Mouse (Mus musculus): Measurements from ENCODE around the gene Hrg. TPM values are rescaled to one million over a fixed set of nuclear protein-coding genes. Genes with fewer than 3 reads are reported as not detected.
"Not testable (repeated sequence)": the region's sequence is repeated elsewhere in the genome, so short reads cannot be mapped to it uniquely, and the experiment has no call there.

Hrg gene
- polyA plus RNA-seq, 1 experiment from 2014 or later, result 0.28 TPM

DNA sequence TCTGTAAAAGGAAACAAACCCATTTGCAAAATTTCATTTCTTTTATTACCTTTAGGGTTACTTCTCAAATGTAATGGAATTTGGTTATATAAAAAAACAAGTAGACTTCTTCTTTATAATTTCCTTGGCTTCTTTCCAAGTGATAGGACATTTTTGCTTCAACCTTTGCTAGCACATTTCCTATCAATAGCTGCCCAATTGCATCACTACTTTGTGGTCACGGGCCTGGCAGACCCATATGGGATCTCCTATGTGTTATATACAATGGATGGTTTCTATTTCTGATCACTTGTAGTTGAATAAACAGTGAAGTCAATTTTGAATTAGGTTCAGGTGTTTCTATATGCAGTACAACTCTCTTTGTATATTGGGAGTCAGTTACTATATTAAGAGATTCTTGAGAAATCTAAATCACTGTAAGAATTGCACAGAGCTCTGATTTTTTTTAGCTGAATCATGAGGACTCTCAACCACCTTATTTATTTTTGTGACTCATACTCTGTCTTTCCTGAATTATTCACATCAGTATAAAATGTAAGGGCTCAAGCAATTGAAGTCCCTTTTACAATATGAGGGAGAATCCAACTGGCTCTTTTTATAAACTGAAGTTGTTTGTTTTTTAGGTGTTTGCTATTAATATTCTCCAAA, 16.6 kb downstream of the Hrg start:
- no peaks in the 10 kb centered on the region for H3K4me1 ChIP-seq (replicated peaks; ENCODE audit: control insufficient read depth, insufficient read depth)
- no peak for DNase-seq (ENCODE audit: low spot score)
- 58% methylated on average over 1 of the region's 1 CpGs for WGBS
- H3K27ac ChIP-seq (replicated peaks), result no peak overlapping the region
- H3K4me3 ChIP-seq (ENCODE audit: low read depth, low read length), result no peak overlapping the region
- H3K9ac ChIP-seq (ENCODE audit: low read length), result no peak overlapping the region
- no peaks in the 10 kb centered on the region for H3K36me3 ChIP-seq (ENCODE audit: control insufficient read depth, insufficient read depth, low read length)
- H3K4me2 ChIP-seq (replicated peaks; ENCODE audit: low read depth), result no peak overlapping the region
- no peaks in the 10 kb centered on the region for H3K27me3 ChIP-seq (ENCODE audit: control insufficient read depth, insufficient read depth, low read length)
- ATAC-seq (ENCODE audit: low FRiP score, low TSS enrichment), result no peak
- no peaks in the 10 kb centered on the region for H3K9me3 ChIP-seq (ENCODE audit: control insufficient read depth, low read length)
- TF ChIP-seq CTCF (IDR thresholded peaks at IDR 0.05; ENCODE audit: low read depth) (no peak), EP300 (optimal IDR thresholded peaks at IDR 0.05) (no peak)

DNA sequence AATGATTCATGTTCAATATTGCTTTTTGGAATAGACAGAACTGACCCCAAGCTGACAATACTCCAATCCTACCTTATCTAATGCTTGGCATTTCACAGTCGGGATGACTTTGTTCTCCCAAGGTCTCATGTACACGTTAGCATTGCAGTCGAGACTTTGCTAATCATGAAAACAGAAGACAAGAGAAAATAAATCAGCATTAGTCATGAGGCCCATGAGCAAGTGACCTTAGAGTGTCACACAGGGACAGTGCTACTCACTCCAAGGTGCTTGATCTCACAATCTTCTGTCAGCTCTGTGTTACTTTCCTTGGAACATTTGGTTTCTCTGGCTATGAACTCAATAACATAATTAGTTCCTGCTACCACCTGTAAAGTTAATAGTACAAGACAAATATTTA, 46.1 kb downstream of the Hrg start:
- H3K36me3 ChIP-seq (ENCODE audit: control insufficient read depth, insufficient read depth, low read length); ATAC-seq (ENCODE audit: low FRiP score, low TSS enrichment); H3K4me1 ChIP-seq (replicated peaks; ENCODE audit: control insufficient read depth, insufficient read depth); H3K27ac ChIP-seq (replicated peaks); H3K4me3 ChIP-seq (ENCODE audit: low read depth, low read length); H3K9me3 ChIP-seq (ENCODE audit: control insufficient read depth, low read length); H3K4me2 ChIP-seq (replicated peaks; ENCODE audit: low read depth); DNase-seq (ENCODE audit: low spot score); H3K27me3 ChIP-seq (ENCODE audit: control insufficient read depth, insufficient read depth, low read length); H3K9ac ChIP-seq (ENCODE audit: low read length): not testable (repeated sequence)
- 71% methylated on average over 3 of the region's 3 CpGs for WGBS

Other genes starting within 250 kb of the Hrg start
- gene Crygs, start 139.5 kb upstream of the Hrg start, polyA plus RNA-seq (2015; fragmentation: Nextera tagmentation; extraction: Ambion mirVana), result 0.11 and 0.15 TPM in 2 replicates
- gene Tbccd1, start 93.4 kb upstream of the Hrg start, polyA plus RNA-seq (2015; fragmentation: Nextera tagmentation; extraction: Ambion mirVana), result 11.5 and 12.2 TPM in 2 replicates
- gene Dnajb11, start 93.2 kb upstream of the Hrg start, polyA plus RNA-seq (2015; fragmentation: Nextera tagmentation; extraction: Ambion mirVana), result 93.5 and 94.2 TPM in 2 replicates
- gene Ahsg, start 59.8 kb upstream of the Hrg start, polyA plus RNA-seq (2015; fragmentation: Nextera tagmentation; extraction: Ambion mirVana), result 29.1 and 50.8 TPM in 2 replicates
- 72.3 and 73.2 TPM in 2 replicates for gene Fetub, start 32.7 kb upstream of the Hrg start, polyA plus RNA-seq (2015; fragmentation: Nextera tagmentation; extraction: Ambion mirVana)
- gene Kng2, start 78.4 kb downstream of the Hrg start, polyA plus RNA-seq (2015; fragmentation: Nextera tagmentation; extraction: Ambion mirVana), result 0.96 and 1.1 TPM in 2 replicates
- gene Kng1, start 106.8 kb downstream of the Hrg start, polyA plus RNA-seq (2015; fragmentation: Nextera tagmentation; extraction: Ambion mirVana), result 4.3 and 10.5 TPM in 2 replicates
- gene Eif4a2, start 156.4 kb downstream of the Hrg start, polyA plus RNA-seq (2015; fragmentation: Nextera tagmentation; extraction: Ambion mirVana), result 99.0 and 107 TPM in 2 replicates
- gene Rfc4, start 176.7 kb downstream of the Hrg start, polyA plus RNA-seq (2015; fragmentation: Nextera tagmentation; extraction: Ambion mirVana), result 35.9 and 38.0 TPM in 2 replicates
- not detected in 2 replicates for gene Adipoq, start 195.5 kb downstream of the Hrg start, polyA plus RNA-seq (2015; fragmentation: Nextera tagmentation; extraction: Ambion mirVana)